Mouse (Mus musculus) heart, postnatal 0 days (tissue): ENCODE data around the gene Brinp1.

ENCODE experiments used
- CTCF ChIP-seq: IDR thresholded peaks from 2 replicates; pipeline ENCODE4 v1.5.1; 2016; ENCODE audit warnings: antibody characterized with exemption, control low read depth, low read depth
- EP300 ChIP-seq: IDR thresholded peaks from 2 replicates; pipeline ENCODE4 v1.6.1; 2016; ENCODE audit warnings: antibody characterized with exemption, low read depth

GRCm38 (mm10) chr4:68922944-68923343, 31.3 kb downstream of the Brinp1 start:
- no peak for TF ChIP-seq CTCF
- TF ChIP-seq EP300, result no peak
